Mouse (Mus musculus): Measurements from ENCODE around the gene Ankrd39. TPM values are rescaled to one million over a fixed set of nuclear protein-coding genes. Genes with fewer than 3 reads are reported as not detected.

Ankrd39 gene
- polyA plus RNA-seq, 1 experiment from 2014 or later = 17.9 TPM

- Histone ChIP-seq H3K4me1 (peaks cover 66% of the 10 kb centered on the region), H3K27ac (peak overlapping the region; percentile 98), H3K27me3 (ENCODE audit: poor library complexity, severe bottlenecking) (peaks cover 14% of the 10 kb centered on the region), H3K9me3 (no peaks in the 10 kb centered on the region), H3K36me3 (replicated peaks) (peaks cover 41% of the 10 kb centered on the region), H3K4me3 (peak overlapping the region; percentile 94)
- peak; percentile 95 for DNase-seq (ENCODE audit: extremely low spot score, low spot score)
- under 1% methylated on average over 52 of the region's 52 CpGs for WGBS
Observed at GRCm38 (mm10) chr1:36556553-36557456, 9.6 kb upstream of the Ankrd39 start.

DNA sequence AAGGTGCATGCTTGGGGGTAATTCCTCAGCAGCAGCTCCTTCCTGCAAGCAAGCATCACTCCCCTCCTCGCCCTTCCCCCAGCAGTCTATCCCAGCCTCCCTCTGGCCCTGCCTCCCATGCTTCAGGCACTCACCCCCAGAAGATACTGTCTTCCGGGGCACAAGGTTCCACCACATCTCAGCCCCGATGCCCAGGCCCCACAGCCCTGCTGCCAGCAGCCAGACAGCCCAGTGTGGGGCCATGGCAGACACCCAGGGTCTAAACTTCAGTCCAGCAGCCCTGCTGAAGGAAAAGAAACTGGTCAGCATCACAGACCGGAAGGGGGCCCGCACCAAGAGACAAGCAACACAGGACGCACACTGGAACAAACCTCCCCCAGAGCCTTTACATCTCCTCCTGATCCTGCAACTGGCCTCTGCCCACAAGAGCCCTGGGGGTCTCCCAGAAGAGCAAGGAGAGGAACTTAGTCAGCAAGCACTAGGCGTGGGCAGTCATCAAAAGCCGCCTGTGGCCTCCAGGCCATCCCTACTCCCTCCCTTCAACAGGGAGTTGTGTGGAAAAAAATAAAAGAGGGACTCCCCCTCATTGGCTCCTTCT is 8.7 kb upstream of the Ankrd39 start:
- Histone ChIP-seq H3K27me3 (ENCODE audit: poor library complexity, severe bottlenecking) (peaks cover 14% of the 10 kb centered on the region), H3K4me1 (peaks cover 57% of the 10 kb centered on the region), H3K36me3 (replicated peaks) (peaks cover 50% of the 10 kb centered on the region), H3K9me3 (no peaks in the 10 kb centered on the region), H3K27ac (peak overlapping the region; percentile 98), H3K4me3 (peak overlapping the region; percentile 94)
- no peak for DNase-seq (ENCODE audit: extremely low spot score, low spot score)
- 12% methylated on average over 8 of the region's 8 CpGs for whole genome bisulfite sequencing

- H3K27ac ChIP-seq = peak overlapping the region; percentile 98
- peak overlapping the region; percentile 94 for H3K4me3 ChIP-seq
- peaks cover 11% of the 10 kb centered on the region for H3K27me3 ChIP-seq (ENCODE audit: poor library complexity, severe bottlenecking)
- no peaks in the 10 kb centered on the region for H3K9me3 ChIP-seq
- DNase-seq (ENCODE audit: extremely low spot score, low spot score) = no peak
- peaks cover 51% of the 10 kb centered on the region for H3K4me1 ChIP-seq
- WGBS = 84% methylated on average over 21 of the region's 21 CpGs
- peaks cover 61% of the 10 kb centered on the region for H3K36me3 ChIP-seq (replicated peaks)
Observed at GRCm38 (mm10) chr1:36554633-36555399, 7.6 kb upstream of the Ankrd39 start.

GRCm38 (mm10) chr1:36552506-36552905 is 5.3 kb upstream of the Ankrd39 start:
- 92% methylated on average over 16 of the region's 16 CpGs for WGBS
- H3K4me3 ChIP-seq = no peak overlapping the region
- H3K27ac ChIP-seq = no peak overlapping the region
- no peaks in the 10 kb centered on the region for H3K9me3 ChIP-seq
- peaks cover 80% of the 10 kb centered on the region for H3K36me3 ChIP-seq (replicated peaks)
- peaks cover 51% of the 10 kb centered on the region for H3K4me1 ChIP-seq
- no peak for DNase-seq (ENCODE audit: extremely low spot score, low spot score)
- H3K27me3 ChIP-seq (ENCODE audit: poor library complexity, severe bottlenecking) = no peaks in the 10 kb centered on the region

- Histone ChIP-seq H3K4me3 (no peak overlapping the region), H3K9me3 (no peaks in the 10 kb centered on the region), H3K36me3 (replicated peaks) (peaks cover 80% of the 10 kb centered on the region), H3K27me3 (ENCODE audit: poor library complexity, severe bottlenecking) (no peaks in the 10 kb centered on the region), H3K4me1 (peaks cover 55% of the 10 kb centered on the region), H3K27ac (no peak overlapping the region)
- 91% methylated on average over 17 of the region's 17 CpGs for WGBS
- no peak for DNase-seq (ENCODE audit: extremely low spot score, low spot score)
Observed at GRCm38 (mm10) chr1:36551904-36552303, 4.7 kb upstream of the Ankrd39 start.

DNA sequence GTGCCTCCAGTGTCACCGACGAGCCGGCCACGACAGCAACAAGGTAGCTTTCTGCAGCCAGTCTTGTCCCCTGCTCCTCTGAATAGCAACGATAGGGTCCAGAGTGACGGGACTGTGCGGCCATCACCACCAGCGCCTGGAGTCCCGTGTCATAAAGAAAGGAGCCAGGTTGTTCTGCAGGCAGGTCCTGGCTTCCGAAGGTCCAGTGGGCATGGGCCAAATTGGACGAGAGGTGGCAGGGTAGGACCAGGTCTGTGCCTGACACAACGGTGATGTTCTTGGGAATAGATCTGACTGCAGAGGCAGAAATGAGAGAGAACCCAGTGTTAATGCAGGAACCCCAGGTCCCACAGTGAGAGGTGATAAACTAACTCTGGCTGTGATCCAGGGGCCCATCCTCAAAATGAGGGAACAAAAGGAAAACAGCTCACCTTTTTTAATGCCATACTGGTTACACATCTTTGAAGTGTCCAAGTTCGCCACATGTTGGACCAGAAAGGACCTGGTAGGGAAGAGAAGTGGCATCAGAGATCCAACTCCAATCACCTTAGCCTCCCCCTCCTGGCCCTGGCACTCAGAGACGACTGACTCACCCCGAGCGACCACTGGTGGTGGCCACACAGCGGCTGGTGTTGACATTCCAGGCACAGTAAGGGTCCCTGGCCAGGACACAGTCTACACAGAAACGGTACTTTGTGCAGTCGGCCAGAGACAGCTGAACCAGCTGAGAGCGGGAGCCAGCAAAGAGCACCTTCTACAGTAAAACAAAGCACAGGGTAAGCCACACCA is 3.0 kb upstream of the Ankrd39 start:
- 86% methylated on average over 20 of the region's 20 CpGs for WGBS
- H3K4me3 ChIP-seq = no peak overlapping the region
- DNase-seq (ENCODE audit: extremely low spot score, low spot score) = no peak
- H3K9me3 ChIP-seq = no peaks in the 10 kb centered on the region
- H3K27me3 ChIP-seq (ENCODE audit: poor library complexity, severe bottlenecking) = no peaks in the 10 kb centered on the region
- H3K27ac ChIP-seq = no peak overlapping the region
- peaks cover 61% of the 10 kb centered on the region for H3K4me1 ChIP-seq
- peaks cover 73% of the 10 kb centered on the region for H3K36me3 ChIP-seq (replicated peaks)

DNA sequence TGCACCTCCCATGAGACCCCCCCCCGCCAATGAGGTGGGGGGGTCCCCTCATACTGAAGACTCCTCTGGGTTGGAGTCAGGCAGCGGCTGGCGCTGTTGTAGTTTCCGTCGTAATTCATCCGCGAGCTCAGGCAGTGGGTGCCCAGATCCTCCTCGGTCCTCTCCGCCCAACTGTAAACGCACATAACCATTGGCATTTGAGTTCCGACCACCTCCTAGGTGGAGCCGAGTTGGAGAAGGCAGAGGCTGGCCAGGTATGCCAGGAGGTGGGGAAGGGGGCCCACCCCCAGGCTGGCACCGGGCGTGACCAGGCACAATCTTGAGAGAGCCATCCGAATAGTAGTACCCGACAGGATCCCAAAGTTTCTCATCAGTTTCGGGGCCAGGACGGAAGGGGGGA is 2.2 kb upstream of the Ankrd39 start:
- Histone ChIP-seq H3K36me3 (replicated peaks) (peaks cover 66% of the 10 kb centered on the region), H3K4me1 (peaks cover 53% of the 10 kb centered on the region), H3K27me3 (ENCODE audit: poor library complexity, severe bottlenecking) (no peaks in the 10 kb centered on the region), H3K27ac (no peak overlapping the region), H3K9me3 (no peaks in the 10 kb centered on the region), H3K4me3 (no peak overlapping the region)
- WGBS = 90% methylated on average over 18 of the region's 18 CpGs
- DNase-seq (ENCODE audit: extremely low spot score, low spot score) = no peak

DNA sequence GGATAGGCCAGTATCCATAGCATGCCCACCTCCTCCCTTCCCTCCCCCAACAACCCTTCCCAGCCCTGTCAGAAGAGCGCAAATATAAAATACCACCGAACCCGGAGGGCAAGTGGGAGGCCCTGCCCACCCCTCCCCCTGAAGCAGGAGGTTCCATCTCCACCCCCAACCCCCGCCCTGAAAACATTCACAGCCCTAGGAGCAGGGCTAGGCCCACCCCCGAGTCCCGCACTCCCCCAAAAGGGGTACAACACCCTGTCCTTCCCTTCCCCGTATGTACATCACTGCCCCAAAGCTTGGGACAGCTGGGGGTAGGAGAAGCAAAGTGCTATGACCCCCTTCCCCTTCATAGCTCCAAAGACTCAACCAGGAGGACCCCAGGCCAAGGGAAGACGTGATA is 1.5 kb upstream of the Ankrd39 start:
- Histone ChIP-seq H3K4me1 (peaks cover 46% of the 10 kb centered on the region), H3K9me3 (no peaks in the 10 kb centered on the region), H3K36me3 (replicated peaks) (peaks cover 58% of the 10 kb centered on the region)

GRCm38 (mm10) chr1:36547981-36548598 is 845 bp upstream of the Ankrd39 start:
- H3K4me1 ChIP-seq = peaks cover 46% of the 10 kb centered on the region
- H3K4me3 ChIP-seq = no peak overlapping the region
- peak overlapping the region; percentile 88; the same call in 1 of the 2 replicates for H3K27ac ChIP-seq
- no peak for DNase-seq (ENCODE audit: extremely low spot score, low spot score)
- H3K36me3 ChIP-seq (replicated peaks) = peaks cover 52% of the 10 kb centered on the region
- WGBS = 56% methylated on average over 9 of the region's 9 CpGs
- no peaks in the 10 kb centered on the region for H3K27me3 ChIP-seq (ENCODE audit: poor library complexity, severe bottlenecking)
- no peaks in the 10 kb centered on the region for H3K9me3 ChIP-seq

More for the DNA sequence above, 1.5 kb upstream of the Ankrd39 start:
- no peak overlapping the region for H3K27ac ChIP-seq
- H3K4me3 ChIP-seq = no peak overlapping the region
- no peak for DNase-seq (ENCODE audit: extremely low spot score, low spot score)
- WGBS = 67% methylated on average over 8 of the region's 8 CpGs
- H3K27me3 ChIP-seq (ENCODE audit: poor library complexity, severe bottlenecking) = no peaks in the 10 kb centered on the region

GRCm38 (mm10) chr1:36545845-36546600 is 1.2 kb downstream of the Ankrd39 start:
- peak overlapping the region; percentile 76 for H3K4me3 ChIP-seq
- H3K27ac ChIP-seq = 0 out of 2 replicates have a peak overlapping the region, but pooled peaks have one; percentile 88
- H3K9me3 ChIP-seq = no peaks in the 10 kb centered on the region
- DNase-seq (ENCODE audit: extremely low spot score, low spot score) = no peak
- peaks cover 46% of the 10 kb centered on the region for H3K4me1 ChIP-seq
- peaks cover 47% of the 10 kb centered on the region for H3K36me3 ChIP-seq (replicated peaks)
- 75% methylated on average over 19 of the region's 19 CpGs for WGBS
- H3K27me3 ChIP-seq (ENCODE audit: poor library complexity, severe bottlenecking) = no peaks in the 10 kb centered on the region

DNA sequence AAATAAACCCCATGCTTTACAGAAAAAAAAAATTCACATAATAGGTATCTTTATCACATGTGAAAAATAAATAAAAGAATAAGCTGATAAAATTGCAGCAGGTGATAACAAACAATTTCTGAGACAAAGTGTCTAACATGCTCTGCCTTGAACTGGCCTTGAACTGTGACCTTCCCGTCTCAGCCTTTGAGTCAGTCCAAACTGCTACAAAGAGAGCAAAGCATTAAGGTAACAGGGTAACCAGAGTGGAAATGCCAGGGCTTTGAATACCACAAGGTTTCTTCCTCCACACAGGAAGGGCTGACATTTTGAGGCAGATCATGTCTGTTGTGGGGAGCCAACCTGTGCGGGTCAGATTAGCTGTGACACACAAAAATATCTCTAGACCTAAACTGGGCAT is 1.9 kb downstream of the Ankrd39 start:
- DNase-seq (ENCODE audit: extremely low spot score, low spot score) = no peak
- H3K4me3 ChIP-seq = no peak overlapping the region
- H3K27me3 ChIP-seq (ENCODE audit: poor library complexity, severe bottlenecking) = no peaks in the 10 kb centered on the region
- H3K27ac ChIP-seq = no peak overlapping the region
- H3K36me3 ChIP-seq (replicated peaks) = peaks cover 47% of the 10 kb centered on the region
- 84% methylated on average over 2 of the region's 2 CpGs for WGBS
- peaks cover 46% of the 10 kb centered on the region for H3K4me1 ChIP-seq
- H3K9me3 ChIP-seq = no peaks in the 10 kb centered on the region

All from forebrain, embryonic 10.5 days (tissue).